Mouse (Mus musculus) spleen, adult 2 months (tissue): ENCODE measurements around the gene Ripor1.

Source experiments
- CTCF ChIP-seq: fragments of 200-500 bp; IDR thresholded peaks from 2 replicates; pipeline ENCODE4 v1.5.1; 2011; ENCODE audit warnings: mild to moderate bottlenecking, inconsistent platforms; ENCODE audit not compliant: insufficient read depth, insufficient read length, insufficient replicate concordance; ENCODE audit errors: extremely low read depth
- POLR2A ChIP-seq: fragments of 200-500 bp; IDR thresholded peaks from 2 replicates; pipeline ENCODE4 v1.6.1; 2011; ENCODE audit warnings: low read depth, low read length, inconsistent platforms

- no peak for TF ChIP-seq POLR2A
- TF ChIP-seq CTCF = no peak
These were observed 52.6 kb downstream of the Ripor1 start for GRCm38 (mm10) chr8:105657641-105658040.
